Mouse (Mus musculus) hindbrain, embryonic 15.5 days (tissue): ENCODE data around the gene Gatad2a. TPM values are rescaled to one million over a fixed set of nuclear protein-coding genes. Genes with fewer than 3 reads are reported as not detected.

ENCODE experiments used
- polyA plus RNA-seq: library from polyadenylated mRNA; unstranded; fragments of >200 nt; fragmentation: Nextera tagmentation; extraction: Ambion mirVana; gene quantifications from 2 replicates; pipeline ENCODE4 v1.2.1, GENCODE M21; 2015

Gatad2a gene
- polyA plus RNA-seq, 1 experiment from 2014 or later = 33.1 TPM

Other genes with a start within 250 kb of the Gatad2a start
- gene Zfp963, start 246.4 kb downstream of the Gatad2a start, polyA plus RNA-seq = 6.0 and 7.0 TPM in 2 replicates
- gene Gm20422, start 221.5 kb downstream of the Gatad2a start, polyA plus RNA-seq = 1.2 TPM in 1 of 2 replicates, not detected in the other
- 50.1 and 54.6 TPM in 2 replicates for gene Atp13a1, start 205.2 kb downstream of the Gatad2a start, polyA plus RNA-seq
- 37.7 and 38.9 TPM in 2 replicates for gene Zfp866, start 205.2 kb downstream of the Gatad2a start, polyA plus RNA-seq
- 31.1 and 38.7 TPM in 2 replicates for gene Gmip, start 187.7 kb downstream of the Gatad2a start, polyA plus RNA-seq
- 0.69 and 0.75 TPM in 2 replicates for gene Lpar2, start 174.0 kb downstream of the Gatad2a start, polyA plus RNA-seq
- 59.4 and 59.5 TPM in 2 replicates for gene Pbx4, start 163.9 kb downstream of the Gatad2a start, polyA plus RNA-seq
- 6.7 and 6.9 TPM in 2 replicates for gene Cilp2, start 108.7 kb downstream of the Gatad2a start, polyA plus RNA-seq
- gene Tssk6, start 94.2 kb downstream of the Gatad2a start, polyA plus RNA-seq = 3.5 and 4.3 TPM in 2 replicates
- gene Ndufa13, start 93.8 kb downstream of the Gatad2a start, polyA plus RNA-seq = 196 and 197 TPM in 2 replicates
- 10.1 and 13.8 TPM in 2 replicates for gene Yjefn3, start 93.7 kb downstream of the Gatad2a start, polyA plus RNA-seq
- 71.7 and 72.2 TPM in 2 replicates for gene Mau2, start 46.4 kb upstream of the Gatad2a start, polyA plus RNA-seq
- 55.5 and 57.6 TPM in 2 replicates for gene Sugp1, start 46.4 kb upstream of the Gatad2a start, polyA plus RNA-seq
- gene Tm6sf2, start 76.5 kb upstream of the Gatad2a start, polyA plus RNA-seq = 0.97 and 2.8 TPM in 2 replicates
- gene Hapln4, start 87.1 kb upstream of the Gatad2a start, polyA plus RNA-seq = 0.87 and 1.3 TPM in 2 replicates
- 165 and 193 TPM in 2 replicates for gene Ncan, start 124.5 kb upstream of the Gatad2a start, polyA plus RNA-seq
- gene Nr2c2ap, start 134.9 kb upstream of the Gatad2a start, polyA plus RNA-seq = 38.3 and 42.8 TPM in 2 replicates
- gene Rfxank, start 142.8 kb upstream of the Gatad2a start, polyA plus RNA-seq = 13.0 and 13.6 TPM in 2 replicates
- gene Borcs8, start 143.1 kb upstream of the Gatad2a start, polyA plus RNA-seq = 54.6 and 55.1 TPM in 2 replicates
- gene Mef2b, start 143.3 kb upstream of the Gatad2a start, polyA plus RNA-seq = 0.48 and 0.80 TPM in 2 replicates
- gene Tmem161a, start 176.0 kb upstream of the Gatad2a start, polyA plus RNA-seq = 47.3 and 53.1 TPM in 2 replicates
- 8.2 and 10.2 TPM in 2 replicates for gene Slc25a42, start 215.9 kb upstream of the Gatad2a start, polyA plus RNA-seq
- gene Sugp2, start 237.8 kb upstream of the Gatad2a start, polyA plus RNA-seq = 89.2 and 90.9 TPM in 2 replicates
- 107 and 114 TPM in 2 replicates for gene Armc6, start 238.1 kb upstream of the Gatad2a start, polyA plus RNA-seq